Mouse (Mus musculus) thymus, postnatal 14 days (tissue): Measurements from ENCODE around the gene Cyp2t4.

ENCODE experiments used
- DNase-seq: peaks from one replicate; pipeline ENCODE4 v3.0.0; 2021

The Cyp2t4 gene

DNA sequence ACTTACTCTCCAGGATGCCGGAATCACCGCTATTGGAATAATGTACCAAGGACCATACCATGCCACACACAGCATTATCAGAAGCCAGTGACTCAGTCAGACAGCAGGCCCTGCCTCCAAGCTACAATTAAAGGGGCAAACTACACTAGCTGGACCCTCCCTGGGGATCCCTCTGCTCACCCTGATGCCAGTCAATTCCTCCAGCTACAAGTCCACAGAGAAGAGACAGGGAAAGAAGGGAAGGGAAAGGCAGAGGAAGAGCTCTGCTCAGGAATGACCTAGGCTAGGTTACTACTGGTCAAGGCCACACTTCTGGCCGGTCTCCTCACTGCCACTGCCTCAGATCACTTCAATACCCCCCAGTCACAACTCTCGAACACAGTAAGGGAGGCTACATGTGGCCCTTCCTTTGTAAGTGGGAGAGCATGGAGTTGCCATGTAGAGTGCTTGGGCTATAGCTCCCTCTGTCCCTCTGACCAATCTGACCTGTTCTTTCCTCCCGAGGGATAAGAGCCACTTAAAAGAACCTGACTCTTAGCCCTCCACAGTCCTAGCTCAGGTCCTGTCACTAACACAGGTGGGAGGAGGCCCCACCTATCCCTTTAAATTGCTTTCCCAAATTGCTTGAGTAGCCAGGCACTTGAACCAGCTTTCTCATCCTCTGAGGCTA is 9.4 kb downstream of the Cyp2t4 start:
- no peak for DNase-seq

GRCm38 (mm10) chr7:27163450-27163805 is 9.9 kb downstream of the Cyp2t4 start:
- no peak for DNase-seq

GRCm38 (mm10) chr7:27164112-27164947 is 10.8 kb downstream of the Cyp2t4 start:
- no peak for DNase-seq

DNA sequence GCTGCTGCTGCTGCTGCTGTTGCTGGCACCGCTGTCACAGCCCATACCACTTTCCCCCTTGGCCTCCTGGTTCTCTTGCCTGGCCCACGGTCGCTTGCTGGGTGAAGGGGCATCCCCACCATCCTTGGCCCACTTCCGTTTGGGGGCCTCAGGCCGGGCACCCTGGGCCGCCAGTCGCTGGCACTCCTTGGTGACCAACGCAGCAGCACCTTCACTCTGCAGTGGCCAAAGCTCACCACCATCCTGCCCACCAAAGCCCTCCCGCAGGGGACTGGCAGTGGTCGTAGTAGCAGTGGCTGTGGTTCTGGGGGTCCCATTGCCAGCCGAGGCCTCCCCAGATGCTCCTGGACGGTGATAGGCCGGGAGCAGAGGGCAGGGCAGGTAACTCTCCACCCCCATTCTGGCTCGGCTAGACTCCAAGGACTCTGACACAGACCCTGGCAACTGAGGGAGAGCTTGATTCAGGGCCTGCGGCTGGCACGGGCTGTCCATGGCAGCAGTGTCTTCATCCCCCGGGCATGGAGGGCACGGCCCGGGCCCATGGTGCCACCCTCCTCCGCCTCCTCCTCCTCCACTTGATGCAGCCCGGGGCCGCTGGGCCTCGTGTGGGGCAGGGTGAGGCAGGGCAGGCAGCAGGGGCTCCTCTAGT is 11.6 kb downstream of the Cyp2t4 start:
- no peak for DNase-seq

DNA sequence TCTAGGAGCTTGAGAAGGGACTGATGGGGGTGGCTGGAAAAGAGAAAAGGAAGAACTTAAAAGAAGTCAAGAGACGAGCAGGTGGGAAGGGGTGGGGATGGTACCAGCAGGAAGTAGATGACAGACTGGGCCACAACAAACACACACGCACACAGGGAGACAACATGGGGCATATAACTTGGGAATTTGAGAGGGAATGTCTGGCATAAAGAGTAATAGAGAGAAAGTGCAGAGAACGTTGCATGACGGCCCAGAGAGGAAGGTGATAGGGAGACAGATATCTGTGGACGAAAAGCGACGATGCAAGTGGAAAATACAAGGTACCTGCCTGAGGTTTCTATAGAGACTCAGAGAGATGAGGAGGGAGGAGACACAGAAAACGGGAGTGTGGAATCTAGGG is 12.2 kb downstream of the Cyp2t4 start:
- peak; percentile 52 for DNase-seq

GRCm38 (mm10) chr7:27166229-27166613 is 12.7 kb downstream of the Cyp2t4 start:
- DNase-seq, result peak; percentile 92

- DNase-seq, result peak; percentile 97
Observed at GRCm38 (mm10) chr7:27166614-27167474, 13.3 kb downstream of the Cyp2t4 start, which contains the start of gene Egln2. Egln2 (minus strand) TSS chr7:27166802.

DNA sequence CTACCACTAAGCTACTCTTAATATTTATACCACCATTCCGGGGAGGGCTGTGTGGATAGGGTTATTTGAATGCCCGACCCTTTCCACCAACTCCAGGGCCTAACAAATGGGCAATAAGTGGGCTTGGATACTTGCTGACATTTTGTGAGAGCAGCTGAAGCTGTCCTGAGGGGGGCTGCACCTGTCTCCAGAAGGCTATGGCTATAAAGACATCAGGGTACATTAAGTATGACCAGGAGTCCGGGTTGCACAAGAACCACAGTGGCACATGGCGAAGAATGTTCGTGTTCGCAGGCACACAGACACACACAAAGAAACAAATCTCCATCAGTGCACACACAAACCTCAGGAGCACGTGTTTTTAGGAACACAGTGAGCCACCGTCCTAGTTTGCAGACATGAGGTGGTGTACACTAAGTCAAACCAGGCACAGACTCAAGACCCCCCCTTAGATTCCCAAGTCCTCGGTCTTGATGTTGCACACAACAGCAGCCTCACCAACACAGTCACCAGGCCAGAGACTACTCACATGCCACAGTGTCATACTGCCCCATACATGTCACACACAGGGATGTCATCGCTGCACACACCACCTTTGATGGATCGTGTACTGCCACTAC is 14.1 kb downstream of the Cyp2t4 start:
- no peak for DNase-seq

DNA sequence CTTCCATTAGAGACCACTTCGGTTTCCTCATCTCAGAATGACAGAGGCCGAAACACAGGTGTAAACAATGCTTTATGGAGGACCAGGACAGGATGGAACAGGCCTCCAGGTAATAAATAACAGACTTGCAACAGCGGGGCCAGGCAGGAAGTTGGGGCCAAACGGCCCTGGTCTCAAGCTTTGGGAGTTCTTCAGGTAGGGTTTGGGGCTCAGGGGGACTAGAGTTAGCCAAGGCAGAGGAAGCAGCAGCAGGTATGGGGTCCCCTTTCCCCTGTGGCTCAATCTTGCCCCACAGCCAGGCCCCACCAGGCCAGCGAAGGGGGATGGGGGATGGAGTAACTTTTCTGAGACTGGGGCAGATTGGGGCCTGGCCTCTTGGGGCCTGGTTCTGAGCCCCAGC is 14.9 kb downstream of the Cyp2t4 start:
- DNase-seq, result no peak

DNA sequence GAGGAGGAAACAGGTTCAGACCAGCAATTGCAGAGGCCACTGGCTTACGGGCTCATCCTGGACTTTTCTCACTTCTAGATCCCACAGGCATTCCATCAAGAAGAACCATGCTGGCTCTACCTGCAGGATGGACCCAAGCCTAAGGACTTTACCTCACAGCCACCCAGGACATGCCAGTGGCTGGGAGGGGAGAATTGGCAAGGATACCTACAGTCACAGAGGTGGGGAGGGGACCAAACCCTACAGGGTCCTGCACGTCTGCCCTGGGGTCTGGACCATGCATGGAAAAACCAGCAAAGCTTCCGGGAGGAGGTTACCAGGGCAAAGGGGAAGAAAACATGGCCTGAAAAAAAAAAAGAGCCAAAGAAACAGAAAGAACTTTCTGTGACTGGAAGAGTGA is 17.5 kb downstream of the Cyp2t4 start:
- no peak for DNase-seq

- DNase-seq, result no peak
Observed at GRCm38 (mm10) chr7:27174496-27174895, 21.0 kb downstream of the Cyp2t4 start.

DNA sequence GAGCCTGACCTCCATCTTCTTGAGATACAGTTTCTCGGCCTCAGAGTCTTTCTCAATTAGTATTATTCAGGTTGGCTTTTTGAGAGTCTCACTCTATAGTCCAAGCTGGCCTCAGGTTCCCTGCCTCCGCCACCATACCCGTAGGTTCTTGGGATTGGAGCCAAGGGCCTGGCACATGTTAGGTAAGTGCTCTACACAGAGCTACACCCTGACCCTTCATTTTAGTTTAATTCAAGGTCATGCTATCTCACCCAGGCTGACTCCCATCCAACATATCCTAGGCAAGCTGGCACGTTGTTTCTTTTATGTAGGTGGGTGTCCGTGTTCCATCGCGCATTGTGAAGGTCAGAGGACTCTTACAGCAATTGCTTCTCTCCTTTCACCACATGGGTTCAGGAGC is 21.4 kb downstream of the Cyp2t4 start:
- no peak for DNase-seq

- DNase-seq, result no peak
Observed at GRCm38 (mm10) chr7:27177942-27178323, 24.4 kb downstream of the Cyp2t4 start.

- peak; percentile 99 for DNase-seq
Observed at GRCm38 (mm10) chr7:27178324-27179216, 25.1 kb downstream of the Cyp2t4 start, which contains the start of gene Rab4b. Rab4b (minus strand) TSS chr7:27178896.

GRCm38 (mm10) chr7:27179217-27179918 is 25.9 kb downstream of the Cyp2t4 start:
- DNase-seq, result no peak

GRCm38 (mm10) chr7:27180036-27180435 is 26.5 kb downstream of the Cyp2t4 start:
- DNase-seq, result no peak

DNA sequence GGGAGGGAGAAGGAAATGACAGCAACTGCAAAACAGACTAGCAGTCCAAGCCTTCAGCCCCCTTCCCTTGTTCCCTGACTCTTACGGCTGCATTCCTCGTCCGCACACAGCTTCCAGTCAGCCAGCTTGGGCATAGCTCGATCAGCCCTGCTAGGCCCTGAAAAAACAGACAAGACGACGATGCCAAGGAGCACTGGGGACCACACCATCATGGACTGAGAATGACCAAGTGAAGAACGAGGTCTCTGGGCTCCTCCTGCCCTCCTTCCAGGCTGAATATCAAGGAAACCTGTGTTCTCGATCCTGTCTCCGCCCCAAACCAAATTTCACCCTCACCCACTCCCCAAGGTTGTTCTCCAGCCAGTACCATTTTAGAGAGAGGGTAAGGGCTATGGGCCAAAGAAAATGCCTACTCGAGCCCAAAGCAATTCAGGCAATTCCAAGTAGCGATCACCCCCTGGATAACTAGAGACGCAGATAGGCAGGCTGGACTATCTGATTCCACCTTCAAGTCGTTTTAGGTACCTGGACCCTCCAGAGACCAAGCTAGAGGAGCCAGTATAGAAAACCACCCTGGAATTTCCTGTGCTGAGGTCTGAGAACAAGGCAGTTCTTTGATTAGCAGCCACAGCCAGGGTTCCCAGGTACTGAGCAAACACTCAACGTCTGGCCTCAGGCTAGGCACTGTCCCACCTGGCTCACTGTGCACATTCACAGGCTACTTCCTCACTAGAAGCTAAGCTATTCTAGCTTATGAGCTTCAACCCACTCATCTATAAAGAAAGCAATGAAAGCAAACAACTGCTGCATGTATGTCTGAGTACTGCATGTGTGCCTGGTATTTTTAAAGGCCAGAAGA is 27.6 kb downstream of the Cyp2t4 start, which contains the start of the genes Gm21983 and Mia:
Gm21983 (minus strand) TSS at position 250 of the 859 bp plus-strand sequence.
Mia (minus strand) TSS at position 321 of the 859 bp plus-strand sequence.
- DNase-seq, result no peak

DNA sequence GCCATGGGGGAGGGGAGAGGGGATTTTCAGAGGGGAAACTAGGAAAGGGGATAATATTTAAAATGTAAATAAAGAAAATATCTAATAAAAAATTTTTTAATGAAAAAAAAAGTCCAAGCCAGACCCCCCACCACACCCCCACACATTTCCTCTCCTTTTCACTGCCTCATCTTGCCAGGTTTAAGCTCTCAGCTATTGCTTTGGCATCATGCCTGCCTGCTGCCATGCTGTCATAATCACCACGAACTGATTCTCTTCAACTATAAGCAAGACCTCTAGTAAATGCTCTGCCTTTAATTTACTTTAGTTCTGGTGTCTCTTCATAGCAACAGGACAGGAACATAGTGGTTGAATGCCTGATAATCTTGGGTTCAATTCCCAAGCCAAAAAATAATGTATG is 29.0 kb downstream of the Cyp2t4 start:
- no peak for DNase-seq

GRCm38 (mm10) chr7:27184964-27185363 is 31.4 kb downstream of the Cyp2t4 start:
- peak; percentile 62 for DNase-seq
